Mouse (Mus musculus): ENCODE measurements around the gene Snx8. TPM values are rescaled to one million over a fixed set of nuclear protein-coding genes. Genes with fewer than 3 reads are reported as not detected.
A peak's percentile ranks its signal among the peaks of the same experiment; 100 is the strongest.

The Snx8 gene
- polyA plus RNA-seq, 1 experiment, result 30.3 TPM

GRCm38 (mm10) chr5:140306016-140306415, 83.0 kb downstream of the Snx8 start:
- no peak for DNase-seq (ENCODE audit: low read depth)
- TF ChIP-seq CTCF (IDR thresholded peaks at IDR 0.05; ENCODE audit: borderline replicate concordance, extremely low read depth, insufficient read depth, insufficient read length) (no peak), POLR2A (IDR thresholded peaks at IDR 0.05; ENCODE audit: borderline replicate concordance, extremely low read depth, insufficient read depth, insufficient read length, poor library complexity, severe bottlenecking) (no peak)

- DNase-seq (ENCODE audit: low read depth), result no peak
- no peak for TF ChIP-seq POLR2A (IDR thresholded peaks at IDR 0.05; ENCODE audit: borderline replicate concordance, extremely low read depth, insufficient read depth, insufficient read length, poor library complexity, severe bottlenecking)
- no peak for TF ChIP-seq CTCF (IDR thresholded peaks at IDR 0.05; ENCODE audit: borderline replicate concordance, extremely low read depth, insufficient read depth, insufficient read length)
Observed at GRCm38 (mm10) chr5:140298291-140298690, 90.8 kb downstream of the Snx8 start.

- TF ChIP-seq CTCF (IDR thresholded peaks at IDR 0.05; ENCODE audit: borderline replicate concordance, extremely low read depth, insufficient read depth, insufficient read length), result peak; percentile 82
- TF ChIP-seq POLR2A (IDR thresholded peaks at IDR 0.05; ENCODE audit: borderline replicate concordance, extremely low read depth, insufficient read depth, insufficient read length, poor library complexity, severe bottlenecking), result no peak
- DNase-seq (ENCODE audit: low read depth), result peak; percentile 91
Observed at GRCm38 (mm10) chr5:140292152-140292551, 96.9 kb downstream of the Snx8 start.

Other genes starting within 250 kb of the Snx8 start
- 29.9 and 30.0 TPM in 2 replicates for gene Mad1l1, start 67.7 kb downstream of the Snx8 start, polyA plus RNA-seq (2012; rRNA removed)
- gene Nudt1, start 67.6 kb downstream of the Snx8 start, polyA plus RNA-seq (2012; rRNA removed), result 17.3 and 20.1 TPM in 2 replicates
- gene Mrm2, start 57.4 kb downstream of the Snx8 start, polyA plus RNA-seq (2012; rRNA removed), result 14.4 and 15.4 TPM in 2 replicates
- 92.5 and 112 TPM in 2 replicates for gene Eif3b, start 30.1 kb upstream of the Snx8 start, polyA plus RNA-seq (2012; rRNA removed)
- 0.10 and 0.12 TPM in 2 replicates for gene Gm4869, start 56.4 kb upstream of the Snx8 start, polyA plus RNA-seq (2012; rRNA removed)
- gene Chst12, start 116.3 kb upstream of the Snx8 start, polyA plus RNA-seq (2012; rRNA removed), result 9.5 and 15.7 TPM in 2 replicates
- 0.26 and 0.32 TPM in 2 replicates for gene Grifin, start 175.8 kb upstream of the Snx8 start, polyA plus RNA-seq (2012; rRNA removed)
- gene Lfng, start 218.1 kb upstream of the Snx8 start, polyA plus RNA-seq (2012; rRNA removed), result 55.8 and 73.4 TPM in 2 replicates